Mouse (Mus musculus) left cerebral cortex, postnatal 4 days (tissue): Measurements from ENCODE around the gene Eif4e1b. TPM values are rescaled to one million over a fixed set of nuclear protein-coding genes. Genes with fewer than 3 reads are reported as not detected.
"Not testable (repeated sequence)": the region's sequence is repeated elsewhere in the genome, so short reads cannot be mapped to it uniquely, and the experiment has no call there.

ENCODE experiments used
- DNase-seq: peaks from one replicate; pipeline ENCODE4 v3.0.0-alpha.2; 2022
- intact Hi-C: fragments of 180-260 bp; cut with DNase I; formaldehyde crosslinking; loops from one replicate; pipeline ENCODE4 v1.15.1; 2025
- total RNA-seq, 2 experiments: library from RNA; stranded (reverse); gene quantifications; 2 replicates each; pipeline ENCODE4 v1.2.3; 2021

The Eif4e1b gene
- total RNA-seq, 2 experiments from 2014 or later: not detected

DNA sequence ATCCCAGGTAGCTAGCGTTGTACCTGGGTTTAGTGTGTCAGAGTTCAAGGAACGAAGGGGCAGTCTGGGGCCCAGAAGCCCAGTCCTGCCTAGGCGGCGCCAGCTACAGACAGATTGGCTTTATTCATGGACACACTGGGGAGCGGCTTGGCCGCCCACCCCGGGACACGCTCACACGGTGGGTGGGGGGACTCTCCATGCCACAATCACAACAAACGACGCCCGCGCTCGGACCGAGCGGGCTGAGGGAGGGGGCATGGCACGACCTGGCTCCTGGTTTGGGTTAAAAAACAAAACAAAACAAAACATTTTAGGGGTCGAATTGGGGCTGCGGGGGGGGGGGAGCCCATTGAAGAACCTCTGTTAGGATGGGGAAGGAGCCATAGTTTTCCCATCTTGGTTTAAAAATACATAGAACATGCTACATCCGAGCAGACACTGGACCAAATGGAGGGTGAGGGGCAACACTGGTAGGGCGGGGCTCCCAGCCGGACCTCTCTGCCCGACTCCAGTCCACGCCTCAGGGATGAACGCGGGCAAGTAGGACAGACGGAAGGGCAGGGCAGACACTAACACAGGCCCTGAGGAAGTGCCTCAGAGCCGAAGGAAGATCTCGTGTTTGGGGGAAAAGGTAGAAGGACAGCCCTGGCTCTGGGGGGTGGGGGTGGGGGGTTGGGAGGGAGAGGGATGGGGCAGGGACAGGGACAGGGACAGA is 24.9 kb upstream of the Eif4e1b start:
- intact Hi-C loops: no loop called here
- no peak for DNase-seq

- DNase-seq: peak; percentile 49
- intact Hi-C loops: no loop called here
These were observed 24.3 kb upstream of the Eif4e1b start for GRCm38 (mm10) chr13:54759496-54759895.

DNA sequence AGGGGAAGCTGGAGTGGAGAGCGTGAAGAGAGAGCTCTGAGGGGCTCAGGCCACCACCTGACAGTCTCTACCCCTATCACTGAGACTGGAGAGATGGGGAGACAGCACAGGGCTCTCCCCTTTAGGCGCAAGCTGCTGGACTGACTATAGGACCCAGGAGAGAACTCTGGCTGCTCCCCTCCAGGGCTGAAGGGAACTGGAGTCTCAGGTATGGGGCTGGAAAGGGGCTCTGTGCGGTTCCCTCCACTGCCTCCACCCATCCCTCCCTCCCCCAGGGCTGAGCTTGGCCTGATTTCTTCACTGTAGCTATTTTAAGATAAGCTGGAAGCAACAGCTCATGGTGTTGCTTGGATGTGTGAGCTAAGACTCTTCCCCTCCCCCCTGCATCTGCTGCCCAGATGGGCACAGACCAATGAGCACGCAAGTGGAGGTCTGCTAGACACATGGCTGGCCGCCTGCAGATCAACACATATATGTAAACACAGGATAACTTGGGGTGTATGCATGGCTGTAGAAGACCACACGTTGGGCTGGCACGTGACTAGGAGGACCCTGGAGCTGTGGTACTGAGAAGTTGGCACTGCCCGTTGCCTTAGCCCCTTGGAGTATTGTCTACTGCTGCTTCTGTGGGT is 23.5 kb upstream of the Eif4e1b start:
- intact Hi-C loops: no loop called here
- DNase-seq: peak; percentile 64

DNA sequence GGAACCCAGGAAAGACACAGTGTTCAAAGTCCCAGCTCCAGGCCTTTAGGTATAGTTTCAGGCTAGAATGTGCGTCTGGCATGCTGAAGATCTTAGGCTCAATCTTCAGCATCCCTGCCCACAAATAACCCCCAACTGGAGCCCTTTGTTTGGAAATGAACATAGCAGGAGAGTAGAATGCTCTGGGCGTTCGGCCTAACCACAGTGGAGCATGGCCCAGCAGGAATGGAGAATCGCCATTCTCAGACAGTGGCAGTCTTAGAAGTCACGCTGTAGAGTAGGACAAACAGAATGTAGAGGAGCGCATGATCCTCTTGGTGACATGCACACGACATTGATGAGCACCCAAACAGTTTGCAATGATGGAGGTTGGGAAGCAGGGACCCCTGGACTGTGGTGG is 22.9 kb upstream of the Eif4e1b start:
- no peak for DNase-seq
- intact Hi-C loops: no loop called here

DNA sequence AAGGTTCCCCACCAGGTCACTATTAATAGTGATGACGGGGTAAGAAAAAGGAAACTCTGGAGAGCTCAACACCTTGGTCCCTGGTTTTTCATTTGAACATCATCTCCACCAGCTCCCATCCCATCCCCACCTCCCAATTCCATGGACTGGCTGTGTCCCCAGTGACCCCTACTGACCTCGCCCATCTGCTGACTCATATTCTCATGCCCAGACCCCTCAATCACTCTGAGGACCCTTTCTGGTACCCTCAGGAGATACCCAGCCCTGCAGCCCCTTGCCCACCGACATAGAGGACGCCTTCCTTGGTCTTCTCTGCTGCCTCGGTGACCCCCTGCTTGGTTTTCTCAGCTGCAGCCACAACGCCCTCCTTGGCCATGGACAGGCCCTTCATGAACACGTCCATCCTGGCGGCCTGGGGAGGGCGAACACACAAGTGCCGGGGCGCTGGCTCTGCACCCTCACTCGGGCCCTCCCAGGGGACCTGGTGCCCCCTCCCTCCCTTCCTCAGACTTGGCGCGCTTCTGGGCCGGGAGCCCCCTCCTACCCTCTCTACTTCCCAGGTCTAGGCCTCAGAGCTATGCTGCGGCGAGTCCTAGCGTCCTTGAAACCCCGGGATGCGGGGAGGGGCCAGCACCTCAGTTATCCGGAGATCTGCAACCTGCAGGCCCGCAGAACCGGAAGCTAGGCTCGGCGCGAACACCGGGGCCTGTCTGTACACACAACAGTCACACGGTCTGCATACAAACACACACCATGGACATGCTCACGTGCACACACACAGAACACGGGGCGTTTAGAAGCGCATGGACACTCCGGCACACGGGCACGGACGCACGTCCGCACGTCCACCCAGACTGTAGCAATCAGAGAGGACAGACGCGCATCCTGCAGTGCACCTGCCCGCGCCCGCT is 18.3 kb upstream of the Eif4e1b start:
- intact Hi-C loops: no loop called here

DNA sequence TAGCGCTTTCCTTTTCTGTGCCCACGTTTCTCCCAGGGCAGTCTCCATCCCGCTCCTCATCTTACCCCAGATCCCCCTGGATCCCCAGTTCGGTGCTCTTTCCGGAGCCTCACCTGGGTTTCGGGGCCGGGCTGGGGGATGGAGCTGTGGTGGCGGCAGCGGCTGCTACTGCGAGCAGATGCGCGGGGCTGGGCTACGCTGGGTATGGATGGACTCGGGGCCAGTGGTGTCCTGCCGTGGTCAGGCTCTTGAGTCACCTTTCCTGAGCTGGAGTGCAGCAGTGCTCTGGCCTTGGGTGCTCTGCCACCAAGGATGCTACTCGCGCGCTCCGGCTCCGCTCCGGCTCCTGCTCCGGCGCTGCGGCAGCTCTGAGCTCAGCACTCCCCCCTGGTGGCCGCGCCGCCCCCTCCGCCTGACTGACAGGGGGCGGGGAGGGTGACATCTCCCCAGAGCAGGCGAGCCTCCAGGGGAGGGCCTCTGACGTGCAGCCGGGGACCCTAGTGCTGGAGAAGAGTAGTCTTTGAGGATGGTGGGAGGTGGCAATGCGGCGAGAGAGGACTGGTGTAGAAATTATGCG is 17.5 kb upstream of the Eif4e1b start, which contains the start of gene Sncb:
Gene Sncb (minus strand): TSS at position 404 of the 577 bp plus-strand sequence.
- peak; percentile 82 for DNase-seq
- intact Hi-C loops: no loop called here

More for the DNA sequence above, 18.3 kb upstream of the Eif4e1b start:
- no peak for DNase-seq

GRCm38 (mm10) chr13:54767012-54767411 is 16.8 kb upstream of the Eif4e1b start:
- intact Hi-C loops: no loop called here
- no peak for DNase-seq

GRCm38 (mm10) chr13:54780592-54780991 is 3.2 kb upstream of the Eif4e1b start:
- intact Hi-C loops: no loop called here
- peak; percentile 81 for DNase-seq

DNA sequence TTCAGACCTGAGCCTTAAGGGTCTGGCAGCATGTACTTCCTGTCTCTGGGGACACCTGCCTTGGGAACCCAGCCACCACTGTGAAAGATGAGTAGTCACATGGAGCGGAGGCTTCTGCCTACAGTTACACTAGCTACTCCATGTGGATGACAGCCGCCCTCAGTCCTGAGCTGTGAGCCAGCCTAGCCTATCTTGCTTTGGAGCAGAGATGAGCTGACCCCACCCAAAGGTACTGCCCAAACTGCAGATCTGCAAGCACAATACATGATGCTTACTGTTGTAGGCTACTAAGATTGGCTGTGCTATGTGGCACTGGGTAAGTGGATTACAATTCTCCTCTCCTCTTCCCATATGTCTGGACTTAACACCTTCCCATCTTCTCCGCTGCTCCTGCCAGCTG is 2.7 kb upstream of the Eif4e1b start:
- intact Hi-C loops: no loop called here
- no peak for DNase-seq

DNA sequence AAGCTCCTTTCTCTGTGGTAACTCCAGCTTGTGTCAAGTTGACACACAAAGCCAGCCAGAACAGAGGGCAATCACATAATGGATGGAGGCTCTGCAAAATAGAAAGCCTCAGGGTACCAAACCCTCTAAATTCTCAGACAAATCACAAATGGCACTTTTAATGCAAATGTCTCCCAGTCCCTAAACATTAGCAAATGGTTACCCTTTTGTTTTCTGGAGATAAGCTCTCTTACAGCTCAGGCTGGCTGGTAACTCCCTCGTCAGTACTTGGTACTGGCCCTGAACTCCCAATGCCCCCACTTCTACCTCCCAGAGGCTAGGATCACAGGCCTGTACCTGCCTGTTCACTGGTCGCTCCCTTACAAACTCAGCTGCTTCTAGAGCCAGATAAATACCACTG is 563 bp upstream of the Eif4e1b start:
- intact Hi-C loops: no loop called here
- no peak for DNase-seq

DNA sequence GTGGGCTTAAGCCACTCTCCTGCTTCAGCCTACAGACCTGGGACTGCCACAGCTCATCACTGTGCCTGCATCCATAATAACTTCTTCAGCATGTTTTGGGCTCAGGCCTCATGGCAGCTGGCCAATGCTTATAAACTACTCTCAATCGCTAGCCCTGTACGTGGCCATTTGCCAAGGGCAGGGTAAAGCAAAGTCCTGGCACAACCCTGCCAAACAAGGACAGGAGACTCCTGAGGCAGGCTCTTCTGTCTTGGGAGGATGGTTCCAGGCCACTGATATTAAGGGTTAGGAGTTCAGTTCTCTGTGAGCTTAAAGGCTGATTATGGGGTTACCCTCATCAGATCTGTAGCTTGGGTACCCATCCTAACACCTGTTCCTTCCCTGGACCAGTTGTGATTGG is 3.8 kb downstream of the Eif4e1b start:
- DNase-seq, intact Hi-C loops: not testable (repeated sequence)

- intact Hi-C loops: no loop called here
- DNase-seq: peak; percentile 91
These were observed 5.2 kb downstream of the Eif4e1b start, which contains the start of gene Tspan17 for GRCm38 (mm10) chr13:54788740-54789560. Gene Tspan17 (plus strand): TSS chr13:54789377.

DNA sequence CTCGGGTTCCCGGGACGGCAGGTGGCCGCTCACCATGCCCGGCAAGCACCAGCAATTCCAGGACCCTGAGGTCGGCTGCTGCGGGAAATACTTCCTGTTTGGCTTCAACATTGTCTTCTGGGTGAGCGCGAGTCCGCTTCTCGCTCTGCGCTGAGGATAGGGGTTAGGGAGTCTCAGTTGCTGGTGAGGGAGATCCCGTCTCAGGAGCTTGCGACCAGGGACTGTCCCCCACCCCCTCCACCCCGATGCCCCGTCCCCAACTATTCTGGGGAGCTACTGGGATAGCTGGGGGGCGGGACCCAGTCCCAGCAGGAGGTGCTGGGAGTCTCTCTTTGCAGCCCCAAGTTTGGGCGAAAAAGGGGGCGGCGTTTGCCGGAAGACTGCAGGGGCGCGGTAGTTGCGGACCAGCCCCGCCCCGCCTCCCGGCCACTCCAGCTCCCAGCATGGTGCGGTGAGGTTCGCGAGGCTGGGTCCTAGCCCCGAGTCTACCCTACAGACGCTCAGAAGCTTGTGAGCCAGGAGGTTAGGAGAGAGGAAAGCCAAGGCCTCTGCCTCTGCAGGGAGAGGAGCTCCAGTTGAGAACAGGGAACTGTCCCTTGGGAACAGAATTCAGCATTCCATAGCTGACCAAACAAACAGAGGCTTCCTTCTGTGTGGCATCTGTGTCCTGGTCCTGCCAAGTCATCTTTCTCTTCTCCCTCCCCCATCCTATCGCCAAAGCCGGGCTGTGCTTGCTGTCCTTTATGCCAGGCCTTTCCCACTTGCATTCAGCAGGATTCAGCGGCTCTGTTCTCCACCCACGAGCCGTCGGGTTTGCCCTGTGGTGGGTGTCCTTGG is 6.0 kb downstream of the Eif4e1b start:
- peak; percentile 56 for DNase-seq
- intact Hi-C loops: loop anchor here (10.0 kb wide), 1 partner anchor 75 kb away; no protein-coding TSS in a partner anchor

- intact Hi-C loops: loop anchor here (10.0 kb wide), 1 partner anchor 78 kb away; no protein-coding TSS in a partner anchor
- DNase-seq: no peak
These were observed 8.7 kb downstream of the Eif4e1b start for GRCm38 (mm10) chr13:54792259-54793230.

DNA sequence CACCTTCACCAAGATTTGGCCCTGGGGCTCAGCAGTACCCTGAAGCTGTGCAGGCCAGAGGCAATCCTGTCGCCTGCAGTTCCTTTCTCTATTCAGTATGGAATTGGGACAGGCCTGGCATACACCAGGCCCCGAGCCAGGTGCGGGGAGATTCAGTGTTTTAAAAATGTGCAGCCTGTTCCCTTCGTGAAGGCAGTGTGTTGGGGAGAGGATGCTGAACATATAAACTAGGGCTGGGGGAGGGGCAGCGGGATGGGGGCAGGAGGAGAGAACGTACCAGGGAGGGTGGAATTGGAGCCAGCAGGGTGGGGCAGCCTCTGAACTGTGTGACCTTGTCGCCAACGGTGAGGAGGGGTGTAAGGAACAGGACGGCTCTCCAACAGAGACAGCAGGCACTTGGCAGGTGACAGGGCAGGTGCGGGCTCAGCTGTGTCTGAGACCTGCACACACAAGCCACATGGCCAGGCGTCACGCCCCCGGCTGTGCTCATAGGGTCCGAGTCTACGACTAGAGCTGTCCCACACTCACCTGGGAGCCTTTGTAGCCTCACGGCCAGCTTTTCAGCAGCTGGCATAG is 10.3 kb downstream of the Eif4e1b start:
- intact Hi-C loops: loop anchor here (10.0 kb wide), 1 partner anchor 79 kb away; no protein-coding TSS in a partner anchor
- DNase-seq: no peak

DNA sequence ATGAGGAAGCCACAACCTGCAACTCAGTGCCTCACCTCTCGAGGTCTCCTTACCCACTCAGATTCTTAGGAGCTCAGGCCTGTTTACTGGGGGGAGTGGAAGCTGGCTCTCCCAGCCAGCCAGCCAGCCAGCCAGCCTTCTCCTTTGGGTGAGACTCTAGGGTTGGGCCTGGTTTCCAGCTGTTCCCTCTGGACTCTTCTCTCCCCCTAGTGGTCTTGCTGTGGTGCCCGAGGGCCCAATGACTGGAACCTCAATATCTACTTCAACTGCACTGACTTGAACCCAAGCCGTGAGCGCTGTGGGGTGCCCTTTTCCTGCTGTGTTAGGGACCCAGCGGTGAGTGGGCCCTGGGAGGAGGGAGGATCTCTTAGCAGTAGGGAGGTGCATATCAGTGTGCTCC is 11.0 kb downstream of the Eif4e1b start:
- no peak for DNase-seq
- intact Hi-C loops: loop anchor here (5.0 to 10.0 kb wide), 2 partner anchors 80 to 382 kb away; no protein-coding TSS in a partner anchor

- intact Hi-C loops: loop anchor here (5.0 to 10.0 kb wide), 2 partner anchors 83 to 380 kb away; no protein-coding TSS in a partner anchor
These were observed 13.6 kb downstream of the Eif4e1b start for GRCm38 (mm10) chr13:54797356-54797755.

More at GRCm38 (mm10) chr13:54797356-54797755, 13.6 kb downstream of the Eif4e1b start:
- no peak for DNase-seq
